Mouse (Mus musculus): ENCODE data around the gene Ldah. TPM values are rescaled to one million over a fixed set of nuclear protein-coding genes. Genes with fewer than 3 reads are reported as not detected.
A peak's percentile ranks its signal among the peaks of the same experiment; 100 is the strongest.

Ldah gene
- total RNA-seq, 2 experiments from 2014 or later = 33.6 to 42.0 TPM

DNA sequence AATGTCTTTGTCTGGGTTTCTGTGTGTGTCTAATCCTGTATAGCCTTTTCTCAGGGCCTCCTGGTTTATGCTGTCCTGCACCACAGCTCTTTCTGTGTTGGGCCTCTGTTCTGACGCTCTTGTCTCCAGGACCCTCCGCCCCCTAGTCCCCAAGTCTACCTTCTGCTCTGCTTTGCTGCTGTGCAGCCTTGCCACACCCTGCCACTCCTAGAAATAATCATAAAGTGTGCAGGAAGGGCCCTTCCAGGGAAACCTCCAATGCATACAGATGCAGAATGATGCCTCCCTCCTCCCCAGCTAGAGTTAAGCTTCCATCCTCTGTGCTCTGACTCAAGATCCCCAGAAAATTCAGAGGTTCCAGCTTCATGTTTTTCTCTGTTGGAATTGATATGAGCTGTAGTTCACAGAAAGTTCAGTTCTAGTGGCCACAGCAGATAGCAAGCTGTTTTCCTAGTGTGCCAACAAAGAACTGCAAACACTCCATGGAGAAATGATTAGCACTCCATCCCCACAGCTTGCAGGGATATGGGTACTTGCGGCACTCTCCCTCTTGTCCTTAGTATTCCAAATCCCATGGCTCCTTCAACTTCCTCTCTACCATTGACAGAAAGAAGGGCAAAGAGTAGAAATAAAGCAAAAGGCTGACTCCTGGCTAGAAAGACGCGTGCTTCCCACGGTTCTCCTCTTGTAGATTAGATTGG, 65.7 kb downstream of the Ldah start:
- no peak for ATAC-seq (replicated peaks; ENCODE audit: low FRiP score, low TSS enrichment, poor library complexity, severe bottlenecking)

DNA sequence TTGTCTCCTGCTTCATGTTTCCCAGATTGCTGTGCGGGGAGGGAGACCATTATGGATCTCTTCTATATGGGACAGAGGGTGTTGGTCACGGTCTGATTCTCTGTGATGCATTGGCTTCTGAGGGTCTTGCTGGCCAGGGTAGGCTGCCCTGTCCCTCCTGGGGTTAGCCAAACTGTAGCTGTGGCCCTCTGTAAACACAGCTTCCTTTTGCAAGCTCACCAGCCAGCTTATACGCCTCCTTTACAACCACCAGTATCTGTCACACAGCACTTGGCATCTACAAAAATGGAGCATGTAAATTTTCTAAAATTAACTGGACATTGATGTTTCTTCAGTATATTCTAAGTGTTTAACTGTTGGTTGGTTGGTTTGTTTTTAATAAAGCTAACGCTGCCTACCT, 67.5 kb downstream of the Ldah start:
- ATAC-seq (replicated peaks; ENCODE audit: low FRiP score, low TSS enrichment, poor library complexity, severe bottlenecking) = no peak

DNA sequence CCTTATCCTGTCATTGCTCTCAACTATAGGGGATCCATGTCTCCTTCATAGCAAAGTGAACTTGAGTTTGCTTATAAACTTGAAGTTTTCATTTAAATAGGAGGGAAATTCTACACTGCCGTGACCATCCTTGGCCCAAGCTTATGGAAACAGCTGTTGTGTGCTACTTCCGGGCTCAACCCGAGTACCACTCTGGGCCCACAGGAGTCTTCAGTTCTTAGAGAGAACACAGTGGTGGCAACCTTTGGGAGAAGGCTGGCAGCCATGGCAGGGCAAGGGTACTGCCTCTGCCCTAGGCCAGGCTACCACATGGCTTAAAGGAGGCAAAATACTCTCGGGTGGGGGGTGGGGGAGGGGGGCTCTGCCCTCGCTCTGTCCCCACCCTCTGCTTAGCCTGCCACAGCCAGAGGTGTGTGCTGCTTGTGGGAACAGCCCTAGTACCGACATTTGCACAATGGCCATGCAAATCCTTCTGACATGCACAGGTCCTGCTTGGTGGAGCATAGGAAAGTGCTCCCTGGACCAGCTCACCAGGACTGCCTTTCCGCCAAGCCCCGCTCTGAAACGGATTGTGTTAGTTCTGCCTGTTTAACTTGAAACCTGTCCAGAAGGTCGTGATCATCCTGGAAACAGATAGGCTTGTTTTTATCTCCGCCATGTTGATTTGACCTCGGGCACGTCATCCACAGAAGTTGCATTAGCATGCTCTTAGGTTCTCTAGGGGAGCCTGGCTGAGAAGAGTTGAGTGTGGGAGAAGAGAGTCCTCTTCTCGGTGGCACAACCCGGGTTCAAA, 73.5 kb downstream of the Ldah start:
- ATAC-seq (replicated peaks; ENCODE audit: low FRiP score, low TSS enrichment, poor library complexity, severe bottlenecking) = no peak

DNA sequence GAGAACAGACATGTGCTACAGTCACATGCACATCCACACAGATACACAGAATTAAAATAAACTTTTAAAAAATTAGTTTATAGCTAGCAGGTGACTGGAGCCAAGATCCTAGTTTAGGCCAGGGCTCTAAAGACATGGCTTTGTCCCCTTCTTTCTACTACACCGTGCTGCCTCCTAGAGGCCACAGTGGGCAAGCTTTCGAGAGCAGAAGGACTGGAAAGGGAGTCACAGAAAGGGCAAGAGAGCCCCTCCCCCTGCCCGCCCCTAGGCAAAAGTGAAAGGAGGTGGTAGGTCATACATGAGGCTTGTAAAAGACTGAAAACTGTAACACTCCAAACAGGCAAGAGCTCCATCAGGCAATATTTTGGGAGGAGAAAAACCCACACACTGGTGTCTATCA, 80.1 kb downstream of the Ldah start:
- ATAC-seq (replicated peaks; ENCODE audit: low FRiP score, low TSS enrichment, poor library complexity, severe bottlenecking) = no peak

DNA sequence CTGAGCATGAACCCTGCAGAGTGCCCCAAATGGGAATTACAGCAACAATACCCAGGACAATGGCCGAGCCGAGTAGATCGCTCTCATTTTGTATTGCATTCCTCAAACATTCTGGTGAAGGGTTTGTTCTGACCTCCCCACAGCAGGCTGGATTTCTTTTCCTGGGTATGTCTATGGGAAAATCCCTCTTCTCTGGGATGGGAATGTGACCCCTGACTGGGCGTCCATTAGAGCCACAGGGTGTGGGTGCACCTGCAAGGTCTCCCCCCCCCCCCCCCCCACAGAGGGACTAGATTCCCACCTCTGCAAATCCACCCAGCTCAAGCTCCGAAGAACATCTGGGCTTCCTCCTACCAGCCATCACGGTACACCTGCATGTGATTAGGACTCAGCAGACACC, 81.2 kb downstream of the Ldah start:
- ATAC-seq (replicated peaks; ENCODE audit: low FRiP score, low TSS enrichment, poor library complexity, severe bottlenecking) = no peak

DNA sequence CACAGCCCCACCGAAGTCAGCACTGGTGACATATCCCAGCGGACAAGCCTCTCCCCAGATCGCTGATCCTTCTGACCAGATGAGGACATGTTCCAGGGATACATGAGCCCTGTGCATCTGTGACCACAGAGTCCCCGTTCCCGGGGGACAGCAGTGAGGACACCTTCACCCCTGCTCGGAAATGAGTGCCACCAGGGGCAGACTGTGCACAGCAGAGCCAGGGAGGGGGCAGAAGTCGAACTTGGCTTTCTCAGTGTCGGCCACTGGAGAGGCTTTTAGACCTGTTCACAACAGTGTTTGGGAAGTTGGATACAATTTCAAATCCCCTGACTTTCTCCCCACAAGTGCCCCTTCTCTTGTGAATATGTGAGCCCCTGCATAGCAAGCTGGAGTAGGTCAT, 81.6 kb downstream of the Ldah start:
- ATAC-seq (replicated peaks; ENCODE audit: low FRiP score, low TSS enrichment, poor library complexity, severe bottlenecking) = no peak

DNA sequence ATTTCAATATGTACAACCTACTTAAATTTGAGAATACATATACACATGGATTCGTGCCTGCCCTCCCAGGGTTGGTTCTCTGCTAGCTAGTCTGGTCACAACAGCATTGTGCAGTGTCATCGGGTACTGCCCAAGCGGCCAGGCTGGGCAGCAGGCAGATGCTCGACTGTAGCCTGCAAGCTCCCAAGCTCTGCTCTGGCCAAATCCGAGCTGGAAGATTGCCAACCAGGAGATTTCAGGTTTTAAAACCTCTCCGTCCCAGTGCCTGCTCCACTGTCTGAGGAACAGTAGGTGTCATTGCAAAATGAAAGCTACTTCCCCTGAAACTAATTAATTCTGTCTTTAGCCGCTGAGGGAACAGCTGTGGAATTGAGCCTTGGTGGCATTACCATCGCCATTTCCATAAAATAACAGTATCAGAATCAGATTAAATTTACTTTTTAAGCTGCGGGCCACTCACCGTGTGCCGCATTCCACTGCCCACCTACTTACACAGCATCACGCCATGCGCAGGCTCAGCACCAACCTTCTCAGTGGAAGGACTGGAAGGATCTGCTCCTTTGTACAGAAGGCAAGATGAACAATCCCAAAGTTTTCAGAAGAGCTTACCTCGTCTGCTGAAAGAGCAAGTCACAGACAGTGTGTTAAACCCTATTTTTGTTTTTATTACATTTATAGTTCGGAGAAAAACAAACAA, 83.4 kb downstream of the Ldah start:
- ATAC-seq (replicated peaks; ENCODE audit: low FRiP score, low TSS enrichment, poor library complexity, severe bottlenecking) = no peak

DNA sequence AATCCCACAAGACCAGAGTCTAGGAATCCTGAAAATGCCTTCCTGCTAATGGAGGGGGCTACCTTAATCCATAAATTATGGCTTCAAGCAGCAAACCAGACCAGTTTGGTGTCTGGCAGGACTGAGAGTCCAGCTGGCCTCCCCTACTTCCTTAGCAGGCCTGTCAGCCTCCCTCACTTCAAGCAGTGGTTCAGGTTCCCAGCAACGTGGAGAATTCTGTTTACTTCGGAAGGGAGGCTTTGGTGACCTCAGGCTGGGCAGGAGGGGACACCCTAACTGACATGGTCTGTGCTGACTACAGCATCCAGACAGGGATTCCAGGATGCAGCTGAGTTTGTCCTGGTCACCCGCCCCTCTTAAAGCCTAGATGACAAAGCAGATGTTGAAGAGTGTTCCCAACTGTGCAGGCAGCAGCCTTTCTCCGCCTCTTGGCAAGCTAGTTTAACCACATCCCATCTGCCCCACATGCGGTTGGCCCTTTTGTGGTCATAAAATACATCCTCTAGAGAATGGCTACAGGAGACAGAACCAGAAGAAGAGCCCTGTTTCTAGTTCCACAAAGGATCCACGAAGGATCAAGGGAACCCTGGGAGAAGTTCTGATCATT, 87.5 kb downstream of the Ldah start:
- ATAC-seq (replicated peaks; ENCODE audit: low FRiP score, low TSS enrichment, poor library complexity, severe bottlenecking) = peak; percentile 45

DNA sequence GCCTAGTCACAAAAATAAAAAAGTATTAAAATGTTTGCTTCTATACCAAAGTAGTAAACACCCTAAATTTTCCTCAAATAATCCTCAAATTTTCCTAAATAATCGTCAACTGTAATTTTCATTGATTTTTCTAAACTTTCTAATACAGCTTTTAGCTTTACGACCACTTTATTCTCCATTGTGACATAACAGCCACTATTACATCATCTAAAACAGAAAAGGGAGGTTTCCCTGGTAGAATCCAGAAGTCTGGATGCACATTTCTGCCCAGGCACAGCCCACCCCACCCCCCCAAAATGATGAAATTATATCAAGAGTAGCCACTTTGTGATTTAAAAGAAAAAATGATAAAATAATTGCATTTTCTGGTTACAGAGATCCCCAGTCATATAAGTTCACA, 88.2 kb downstream of the Ldah start:
- no peak for ATAC-seq (replicated peaks; ENCODE audit: low FRiP score, low TSS enrichment, poor library complexity, severe bottlenecking)

DNA sequence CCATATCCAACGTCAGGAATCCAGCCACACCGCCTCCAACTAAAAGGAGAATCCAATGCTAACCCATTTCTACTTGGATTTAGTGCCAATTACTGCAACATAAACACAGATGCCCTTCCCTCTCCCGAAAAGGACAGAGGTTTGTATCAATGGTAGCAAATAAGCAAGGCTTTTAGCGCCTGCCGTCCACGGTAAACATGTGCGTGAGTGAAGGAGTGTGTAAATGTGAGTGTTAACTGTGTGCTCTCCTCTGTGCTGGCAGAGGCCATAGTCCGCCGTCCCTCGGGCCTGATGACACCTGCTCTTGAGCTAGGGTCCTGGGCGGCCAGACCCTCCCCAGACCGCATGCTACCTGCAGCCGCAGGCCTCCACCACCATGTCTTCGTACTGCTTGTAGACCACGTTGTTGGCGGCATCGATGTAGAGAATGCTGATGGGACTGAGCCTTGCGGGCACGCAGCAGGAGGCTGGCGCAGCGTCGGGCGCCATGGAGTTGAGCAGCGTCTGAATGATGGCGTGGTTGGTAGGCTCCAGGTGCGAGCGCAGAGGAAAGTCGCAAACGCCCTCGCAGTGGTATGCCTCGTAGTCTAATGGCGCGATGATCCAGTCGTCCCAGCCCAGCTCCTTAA, 89.8 kb downstream of the Ldah start:
- ATAC-seq (replicated peaks; ENCODE audit: low FRiP score, low TSS enrichment, poor library complexity, severe bottlenecking) = no peak

DNA sequence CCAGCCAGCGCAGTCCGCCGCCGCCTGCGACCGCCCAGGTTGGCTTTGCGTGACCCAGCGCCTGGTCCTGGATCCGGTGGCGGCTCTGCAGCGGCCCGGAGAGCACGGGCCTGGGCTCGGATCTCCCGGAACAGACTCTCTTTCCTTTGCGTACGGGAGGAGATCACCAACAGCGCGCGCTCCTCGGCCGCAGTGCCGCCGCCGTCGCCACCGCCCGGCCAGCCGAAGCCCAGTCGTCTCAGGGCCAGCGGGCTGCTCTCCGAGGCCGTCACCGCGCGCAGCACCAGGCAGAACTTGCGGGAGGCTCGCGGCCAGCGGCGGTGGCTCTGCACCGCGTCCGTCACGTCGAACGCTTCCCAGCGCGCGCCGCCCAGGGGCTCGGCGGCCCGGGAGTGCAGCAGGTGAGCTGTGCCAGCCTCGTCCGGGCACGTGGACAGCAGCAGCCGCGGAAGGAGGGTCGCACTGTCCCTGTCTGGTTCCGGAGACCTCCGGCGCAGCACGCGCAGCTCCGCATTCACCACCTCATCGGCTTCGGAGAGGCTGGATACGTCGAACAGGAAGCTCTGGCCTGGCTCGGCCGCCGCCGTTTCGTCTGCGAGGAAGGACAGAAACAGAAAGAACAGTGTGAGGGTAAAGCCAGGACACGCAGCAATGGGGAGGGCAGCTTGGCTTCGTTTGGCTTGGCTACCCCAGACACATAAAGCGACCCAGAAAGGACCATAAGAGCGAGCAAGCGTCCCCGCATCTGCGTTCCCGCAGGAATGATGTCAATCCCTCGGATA, 90.6 kb downstream of the Ldah start:
- ATAC-seq (replicated peaks; ENCODE audit: low FRiP score, low TSS enrichment, poor library complexity, severe bottlenecking) = no peak

DNA sequence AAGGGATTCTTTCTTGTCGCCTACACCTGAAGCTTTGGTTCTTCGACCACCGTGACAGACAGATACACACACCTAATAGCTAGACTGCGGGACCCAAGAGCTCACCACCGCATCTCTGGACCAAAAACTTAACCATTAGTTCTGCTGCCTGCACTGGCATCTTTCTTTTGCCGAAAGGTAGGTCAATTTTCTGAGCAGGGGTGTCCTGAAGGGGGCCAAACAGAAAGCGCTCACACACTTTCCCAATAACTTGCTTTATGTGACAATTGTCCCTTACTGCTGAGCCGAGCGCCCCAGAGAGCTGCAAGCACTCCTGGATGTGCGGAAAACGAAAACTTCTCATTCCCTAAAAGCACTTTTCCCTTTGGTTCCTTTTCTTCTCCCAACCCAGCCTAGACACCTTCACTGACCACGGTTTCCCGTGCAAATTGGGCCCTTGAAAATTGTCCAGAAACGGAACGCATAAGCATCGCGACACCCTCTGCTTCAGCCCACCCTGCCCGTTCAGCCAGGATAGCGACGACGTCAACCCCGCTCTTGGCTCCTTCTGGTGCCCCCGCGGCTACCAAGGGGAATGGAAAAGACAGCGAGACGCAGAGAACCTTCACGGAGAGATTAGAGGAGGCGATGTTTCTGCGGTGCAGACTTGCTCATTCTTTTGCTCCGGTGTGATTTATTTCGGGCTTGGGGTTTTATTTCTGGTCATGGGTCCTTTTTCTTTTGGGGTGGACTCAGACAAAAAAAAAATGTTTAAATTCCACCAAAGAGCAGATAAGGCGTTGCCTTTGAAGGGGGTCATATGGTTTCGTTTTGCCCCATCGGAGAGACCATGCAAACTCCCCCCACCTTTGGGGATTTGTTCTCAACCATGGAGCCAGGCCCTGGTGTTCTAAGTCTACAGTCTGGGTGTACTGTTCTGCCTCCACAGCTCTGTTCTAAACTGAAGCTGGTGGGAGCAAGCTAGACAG, 91.5 kb downstream of the Ldah start:
- no peak for ATAC-seq (replicated peaks; ENCODE audit: low FRiP score, low TSS enrichment, poor library complexity, severe bottlenecking)

DNA sequence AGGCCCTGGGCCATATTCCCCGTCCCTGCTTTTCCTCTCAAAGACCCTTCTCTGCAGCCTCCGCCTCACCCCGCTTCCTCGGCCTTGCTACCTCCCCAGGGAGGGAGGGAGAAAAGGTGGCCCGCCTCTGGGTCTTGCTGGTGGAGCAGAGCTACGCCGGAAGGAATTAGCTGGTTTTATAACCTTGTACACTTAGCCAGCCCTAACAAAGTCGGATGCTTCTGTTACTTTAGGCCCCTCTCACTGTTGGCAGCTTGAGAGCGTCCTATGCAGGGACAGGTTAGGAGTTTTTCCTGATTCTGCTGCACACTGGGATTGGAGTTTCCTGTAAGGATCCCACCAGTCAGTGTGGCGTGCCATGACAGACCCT, 92.2 kb downstream of the Ldah start:
- no peak for ATAC-seq (replicated peaks; ENCODE audit: low FRiP score, low TSS enrichment, poor library complexity, severe bottlenecking)

DNA sequence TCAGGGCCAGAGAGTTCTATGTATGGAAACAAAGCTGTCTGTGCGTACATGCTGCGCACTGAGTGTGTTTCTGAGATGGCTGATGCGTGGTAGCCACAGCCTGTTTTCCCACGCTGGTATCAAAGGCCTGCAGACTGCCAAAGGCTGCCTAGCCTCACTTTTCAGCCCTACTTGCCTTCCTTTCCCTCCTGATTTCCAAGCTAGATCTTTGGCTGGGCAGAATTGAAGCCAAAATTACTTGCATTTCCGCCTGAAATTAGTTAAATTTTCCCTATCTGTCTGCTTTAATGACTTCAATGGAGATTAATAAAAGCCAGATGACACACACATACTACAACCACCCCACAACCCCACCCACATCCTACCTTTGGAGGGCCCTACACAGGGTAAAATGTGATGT, 92.6 kb downstream of the Ldah start:
- ATAC-seq (replicated peaks; ENCODE audit: low FRiP score, low TSS enrichment, poor library complexity, severe bottlenecking) = no peak

DNA sequence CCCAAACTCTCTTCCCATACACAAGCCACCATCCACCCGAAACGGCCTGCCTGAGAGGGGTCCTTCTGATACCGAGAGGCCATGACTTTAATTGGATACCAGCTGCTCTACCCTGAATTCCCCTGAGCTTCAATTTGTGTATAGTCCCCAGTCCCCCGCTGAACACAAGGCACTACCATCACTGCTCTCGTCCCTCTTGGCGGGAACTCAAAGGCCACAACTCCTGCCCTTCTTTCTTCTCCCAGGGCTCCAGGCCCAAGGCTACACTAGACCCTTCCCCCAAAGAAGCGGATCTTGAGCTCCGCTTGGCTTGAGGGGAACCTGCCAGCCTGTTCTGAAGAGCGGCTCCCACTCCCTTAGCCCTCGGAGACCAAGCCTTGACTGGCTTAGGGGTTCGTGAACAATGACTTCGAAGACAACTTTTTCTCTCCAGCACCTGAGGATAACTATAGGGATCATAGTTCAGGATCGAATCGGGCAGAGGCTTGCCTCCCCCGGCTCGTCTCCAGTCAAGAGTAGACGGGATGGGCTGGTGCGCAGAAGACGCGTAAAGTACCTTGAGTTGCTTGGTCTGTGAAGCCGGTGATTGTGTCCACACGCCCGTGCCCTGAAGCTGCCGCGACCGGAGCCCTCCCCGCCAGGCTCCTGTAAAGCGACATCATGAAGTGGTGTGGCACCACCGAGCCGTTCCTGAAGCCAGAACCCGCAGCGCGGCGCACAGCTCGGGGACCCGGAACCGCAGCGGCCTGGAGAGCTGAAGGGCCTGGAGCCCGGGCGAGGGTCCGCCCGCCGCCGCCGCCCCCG, 93.3 kb downstream of the Ldah start:
- no peak for ATAC-seq (replicated peaks; ENCODE audit: low FRiP score, low TSS enrichment, poor library complexity, severe bottlenecking)

DNA sequence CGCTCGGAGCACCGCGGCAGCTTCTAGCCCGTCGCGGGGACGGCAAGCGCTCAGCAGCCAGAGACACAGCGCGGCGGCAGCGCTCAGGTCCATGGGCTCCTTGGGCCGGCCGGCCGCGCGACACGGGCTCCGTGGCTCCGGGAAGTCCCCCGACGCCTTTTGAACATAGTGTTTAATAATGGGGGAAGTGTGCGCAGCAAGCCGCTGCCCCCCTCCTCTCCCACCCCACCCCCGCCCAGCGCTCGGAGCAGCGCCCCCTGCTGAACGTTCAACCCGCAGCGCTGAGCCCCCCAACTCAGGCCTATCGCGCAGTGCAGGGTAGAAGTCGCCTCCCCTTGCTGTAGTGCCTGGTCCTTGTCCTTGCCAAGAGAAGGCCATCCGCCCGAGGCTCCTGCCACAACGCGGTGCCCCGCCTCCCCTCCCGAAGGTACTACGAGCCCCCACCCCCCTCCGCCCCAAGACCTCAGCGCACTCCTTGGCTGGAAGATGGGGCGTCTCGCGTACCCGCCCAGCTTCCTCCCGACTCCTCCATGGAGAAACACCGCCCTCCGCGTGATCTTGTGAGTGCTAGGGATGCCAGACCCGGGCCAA, 94.0 kb downstream of the Ldah start, which contains the start of gene Gdf7:
Gene Gdf7, minus strand, starts transcription at position 114 of the 591 bp plus-strand sequence.
- ATAC-seq (replicated peaks; ENCODE audit: low FRiP score, low TSS enrichment, poor library complexity, severe bottlenecking) = no peak

DNA sequence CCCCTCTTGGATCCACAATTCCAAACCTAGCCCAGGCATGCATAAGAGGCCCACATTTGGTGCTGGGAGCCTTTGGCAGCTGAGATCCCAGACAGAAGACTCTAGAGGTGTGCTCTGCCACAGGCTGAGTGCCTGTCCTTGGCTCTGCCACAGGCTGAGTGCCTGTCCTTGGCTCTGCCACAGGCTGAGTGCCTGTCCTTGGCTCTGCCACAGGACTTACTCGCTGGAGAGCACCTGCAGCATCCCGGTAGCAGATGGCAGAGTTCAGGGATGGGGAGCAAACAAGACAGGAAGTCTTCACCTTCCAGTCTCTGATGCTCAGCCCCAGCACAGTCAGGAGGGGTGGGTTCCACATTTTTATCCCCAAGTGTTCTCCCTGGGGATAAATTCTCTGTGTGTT, 97.4 kb downstream of the Ldah start:
- ATAC-seq (replicated peaks; ENCODE audit: low FRiP score, low TSS enrichment, poor library complexity, severe bottlenecking) = no peak
